Mouse (Mus musculus) ovary, adult 2 months (tissue): ENCODE measurements around the gene Pias4. TPM values are rescaled to one million over a fixed set of nuclear protein-coding genes. Genes with fewer than 3 reads are reported as not detected.

Experiments
- polyA plus RNA-seq: library from polyadenylated mRNA; depleted of rRNA; stranded (reverse); fragments of >200 nt; gene quantifications from 2 replicates; pipeline ENCODE4 v1.2.3, GENCODE M21; 2012; rRNA removed

Pias4 gene
- polyA plus RNA-seq = 48.8 and 60.5 TPM in 2 replicates

DNA sequence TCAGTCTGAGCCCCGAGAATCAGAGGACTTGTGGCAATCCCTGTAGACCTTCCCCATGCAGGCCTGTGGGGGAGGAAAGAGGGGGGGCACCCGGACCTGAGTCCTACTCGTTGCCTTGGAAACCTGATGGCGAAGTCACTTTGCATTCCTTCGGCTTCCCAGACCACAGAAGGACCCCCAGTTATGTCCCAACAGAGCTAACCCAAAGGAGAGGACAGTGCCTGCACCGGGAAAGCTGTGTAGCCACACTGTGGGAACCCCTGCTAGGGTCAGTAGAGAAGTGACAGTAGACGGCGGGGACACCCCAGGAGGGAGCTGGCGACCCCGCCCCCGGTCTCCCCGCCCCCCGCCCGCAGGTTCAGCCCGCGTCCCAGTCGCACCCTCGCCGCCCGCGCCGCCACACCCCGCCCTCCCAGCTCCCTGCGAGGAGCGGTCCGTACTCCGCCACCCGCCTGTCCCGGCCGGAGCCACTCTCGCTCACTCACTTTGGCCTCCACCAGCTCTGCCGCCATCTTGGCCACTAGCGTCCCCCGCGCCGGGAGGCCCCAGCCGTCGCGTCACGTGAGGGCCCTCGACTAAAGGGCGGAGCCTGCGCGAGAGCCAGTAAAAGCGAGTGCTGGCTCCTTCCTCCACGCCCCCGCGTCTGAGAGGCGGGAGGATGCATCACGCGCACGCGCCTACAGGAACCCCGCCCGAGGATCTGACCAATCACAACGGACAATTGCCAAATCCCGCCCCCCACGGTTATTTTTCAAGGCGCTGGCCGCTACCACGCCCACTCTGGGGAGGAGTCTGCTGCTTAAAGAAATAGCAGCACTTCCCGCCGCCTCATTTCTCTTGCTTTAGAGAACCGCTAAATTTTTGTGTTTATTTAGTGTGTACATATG lies at the start of gene Pias4:
TSS of gene Pias4 (minus strand) at position 724 of the 887 bp plus-strand sequence.

DNA sequence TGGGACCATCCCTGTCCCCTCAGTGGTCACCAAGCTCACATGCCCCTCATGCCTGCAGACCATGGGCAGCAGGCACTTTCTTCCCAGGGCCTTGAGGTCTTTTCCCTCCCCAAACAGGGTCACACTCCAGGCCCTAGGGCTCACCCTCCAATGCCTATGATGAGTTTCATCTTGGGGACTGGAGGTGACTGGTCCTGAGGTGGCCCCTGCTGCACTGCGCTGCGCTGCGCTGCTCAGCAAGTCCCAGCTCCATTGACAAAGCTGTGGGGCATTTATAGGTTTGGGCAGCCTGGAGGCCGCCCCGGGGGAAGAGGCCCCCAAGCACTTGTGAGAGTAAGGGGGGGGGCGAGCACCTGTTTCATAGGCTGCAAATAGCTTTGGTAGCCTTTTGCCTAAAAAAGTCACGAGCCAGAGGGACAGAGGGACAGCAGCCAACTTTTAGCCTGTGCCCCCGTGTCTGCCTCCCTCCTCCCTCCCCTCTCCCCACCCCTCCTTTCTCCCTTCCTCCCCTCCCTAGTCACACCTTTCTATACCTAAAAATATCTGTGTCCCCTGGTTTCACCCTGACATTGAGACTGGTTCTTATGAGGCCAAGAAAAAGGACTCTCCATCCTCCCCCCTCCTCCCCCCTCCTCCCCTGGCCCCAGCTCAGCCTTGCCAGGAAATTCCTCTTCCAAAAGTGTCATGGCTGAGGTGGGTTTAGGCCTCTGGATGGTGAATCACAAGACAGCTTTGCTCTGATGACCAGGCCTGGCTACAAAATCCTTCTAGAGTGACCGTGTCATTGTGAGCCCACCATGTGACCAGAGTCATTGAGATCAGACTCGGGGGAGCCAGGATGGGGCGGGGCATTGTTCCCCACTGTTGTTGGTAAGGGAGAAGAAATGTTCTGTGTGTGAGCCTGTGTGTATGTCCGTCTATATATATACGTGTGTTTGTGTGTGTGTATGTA lies 34.4 kb upstream of the Pias4 start, which contains the start of gene Nmrk2:
TSS of gene Nmrk2 (minus strand) at position 245 of the 952 bp plus-strand sequence.

DNA sequence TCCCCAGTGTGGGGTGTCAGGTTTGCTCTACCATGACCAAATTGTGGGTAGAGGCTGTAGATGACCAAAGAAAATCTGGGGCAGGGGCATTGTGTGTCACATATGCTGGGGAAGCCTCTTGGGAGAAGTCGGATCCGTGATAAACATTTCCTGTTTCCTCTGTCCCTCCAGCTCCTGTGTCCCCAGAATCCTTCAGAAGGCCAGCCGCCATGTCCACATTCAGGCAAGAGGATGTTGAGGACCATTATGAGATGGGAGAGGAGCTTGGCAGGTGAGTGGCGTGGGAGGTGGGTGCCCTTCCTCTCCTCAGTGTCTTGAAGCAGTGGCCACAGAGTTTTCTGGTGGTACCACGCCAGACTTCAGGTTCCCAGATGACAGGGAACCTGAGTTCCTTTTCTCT lies 16.1 kb upstream of the Pias4 start, which contains the start of gene 4930442H23Rik:
TSS of gene 4930442H23Rik (minus strand) at position 45 of the 400 bp plus-strand sequence.

DNA sequence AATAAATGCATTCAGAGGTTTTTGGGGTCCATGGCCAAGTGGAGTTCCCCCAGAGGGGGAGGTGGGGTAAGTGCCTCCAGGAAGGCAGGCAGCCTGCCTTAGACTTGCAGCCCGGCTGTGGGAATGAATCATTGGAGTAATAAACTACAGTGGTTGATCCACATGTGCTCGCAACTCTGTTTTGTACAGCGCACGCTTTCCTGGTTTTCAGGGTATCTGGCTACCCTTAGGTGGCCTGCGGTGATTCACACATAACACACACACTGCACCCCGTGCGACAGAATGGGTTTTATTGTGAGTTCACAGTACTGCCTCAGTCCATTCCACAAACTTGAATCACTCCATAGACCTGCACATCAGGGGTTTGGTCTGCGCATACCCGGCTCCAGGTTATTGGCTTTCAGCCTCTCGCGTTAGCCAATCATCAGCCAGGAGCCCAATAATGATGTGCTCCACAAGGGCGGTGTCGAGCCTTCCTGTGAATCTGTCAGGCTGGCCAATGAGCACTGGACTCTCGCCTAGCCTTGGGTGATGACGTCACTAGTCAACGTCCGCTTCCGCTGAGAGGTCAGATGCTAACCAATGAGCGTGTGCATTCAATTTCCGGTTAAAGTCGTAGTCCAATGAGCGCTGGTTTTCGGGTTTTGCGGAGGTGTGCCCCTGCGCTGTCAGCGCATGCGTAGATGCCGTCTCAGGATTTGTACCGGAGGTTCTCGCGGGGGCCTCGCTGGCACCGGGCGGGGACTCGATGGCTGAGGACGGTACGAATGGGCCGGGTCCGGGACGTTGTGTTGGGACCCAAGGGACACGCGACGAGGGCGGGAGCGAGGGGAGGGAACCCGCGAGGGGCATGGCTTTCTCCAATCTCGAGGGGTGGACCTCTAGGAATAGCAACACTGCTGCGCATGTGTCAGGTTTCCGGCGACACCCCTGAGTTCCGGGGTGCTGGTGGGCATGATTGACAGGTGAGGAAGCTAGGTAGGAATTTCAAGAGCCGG lies 14.9 kb upstream of the Pias4 start, which contains the start of gene Dapk3:
TSS of gene Dapk3 (plus strand) at position 670 of the 998 bp plus-strand sequence.

DNA sequence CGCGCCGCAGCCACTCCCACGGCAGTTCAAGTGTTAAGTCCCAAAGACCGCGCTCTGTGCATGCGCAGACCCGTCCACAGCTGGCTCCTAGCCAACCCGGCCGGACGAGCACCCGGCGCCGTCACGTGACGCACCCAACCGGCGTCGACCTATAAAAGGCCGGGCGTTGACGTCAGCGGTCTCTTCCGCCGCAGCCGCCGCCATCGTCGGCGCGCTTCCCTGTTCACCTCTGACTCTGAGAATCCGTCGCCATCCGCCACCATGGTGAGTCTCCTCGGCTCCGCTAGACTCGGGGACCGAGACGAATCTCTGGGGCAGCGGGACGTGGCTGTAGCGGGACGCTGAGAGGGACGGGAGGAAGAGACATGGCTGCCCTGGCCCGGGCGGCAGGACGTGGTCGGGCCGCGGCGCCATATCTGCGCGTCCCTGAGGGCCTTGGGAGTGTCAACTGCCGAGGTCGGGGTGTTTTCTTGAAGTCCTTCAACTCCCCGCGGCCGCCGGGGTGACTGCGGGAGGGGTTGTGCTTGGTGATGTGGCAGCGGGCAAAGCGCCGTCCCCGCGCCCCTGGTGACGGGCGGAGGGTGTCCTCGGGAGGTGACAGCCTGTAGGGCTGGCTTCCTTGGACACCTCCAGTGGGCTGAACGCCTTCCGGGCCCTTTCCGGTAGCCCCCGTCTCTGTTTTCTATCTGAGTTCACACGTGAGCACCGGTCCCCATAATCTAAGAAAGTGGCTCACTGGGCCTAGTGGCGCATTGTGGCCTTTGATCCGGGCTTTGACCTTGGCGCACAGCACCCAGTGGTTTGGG lies 8.9 kb upstream of the Pias4 start, which contains the start of gene Eef2:
TSS of gene Eef2 (plus strand) at position 166 of the 806 bp plus-strand sequence.

DNA sequence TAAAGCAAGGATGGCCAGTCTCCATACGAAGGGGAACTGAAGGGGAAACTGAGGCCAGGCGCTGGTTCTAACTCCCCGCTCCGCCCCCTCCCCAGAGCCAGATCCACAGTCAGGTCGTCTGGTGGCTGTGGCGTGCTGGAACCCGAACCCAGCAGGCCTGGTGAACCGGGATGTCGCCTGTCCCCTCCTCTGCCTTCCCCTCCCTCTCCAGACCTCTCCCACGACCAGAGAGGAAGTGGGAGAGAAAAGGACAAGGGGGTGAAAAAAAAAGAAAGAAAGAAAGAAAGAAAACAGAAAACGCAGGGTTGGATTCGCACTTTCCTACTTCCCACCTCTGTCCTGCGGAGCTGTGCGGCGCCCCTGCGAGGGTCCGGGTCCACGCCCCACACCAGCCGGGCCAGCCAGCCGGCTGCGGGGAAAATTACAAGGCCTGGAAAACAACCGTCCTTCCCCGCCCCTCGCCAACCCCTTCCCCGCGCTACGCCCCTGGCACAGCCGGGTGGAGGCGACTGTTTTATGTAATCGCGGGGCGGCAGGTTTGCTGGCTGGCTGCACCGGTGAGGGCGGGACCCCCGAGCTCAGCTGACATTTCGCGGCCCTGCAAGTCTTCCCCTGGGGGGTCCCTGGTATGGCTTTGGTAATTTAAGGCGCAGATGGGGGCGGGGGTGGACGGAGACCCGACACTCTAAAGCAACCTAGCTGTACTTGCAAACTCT lies 32.6 kb downstream of the Pias4 start, which contains the start of gene Zbtb7a:
TSS of gene Zbtb7a (plus strand) at position 255 of the 716 bp plus-strand sequence.

DNA sequence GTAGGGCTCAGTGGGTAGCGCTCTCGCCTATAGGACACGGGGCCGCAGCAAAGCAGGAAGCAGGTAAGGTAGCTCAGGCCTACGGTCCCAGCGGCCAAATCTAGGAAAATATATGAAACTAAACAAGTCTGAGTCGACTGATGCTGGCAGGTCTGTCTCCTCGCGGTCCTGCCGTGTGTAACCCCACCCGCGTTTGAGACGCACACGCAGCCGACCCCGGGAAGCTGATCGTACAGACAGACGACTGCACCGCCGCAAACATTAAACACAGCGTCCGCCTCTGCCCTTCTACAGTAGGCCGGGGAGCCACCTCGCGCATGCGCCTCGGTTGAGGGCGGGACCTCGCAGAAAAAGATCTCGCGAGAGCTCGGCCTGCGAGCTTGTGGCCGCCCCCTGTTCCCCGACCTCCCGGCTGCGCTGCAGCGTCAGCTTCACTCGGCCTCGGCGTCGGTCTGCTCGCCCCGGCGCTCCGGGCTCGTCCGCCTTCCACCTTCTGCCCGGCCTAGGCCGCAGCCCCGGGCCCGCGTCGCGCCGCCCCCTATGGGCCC lies 62.1 kb downstream of the Pias4 start, which contains the start of gene Map2k2:
TSS of gene Map2k2 (plus strand) at position 351 of the 548 bp plus-strand sequence.

Other genes with a start within 250 kb of the Pias4 start
- gene Lmnb2, start 249.7 kb downstream of the Pias4 start, polyA plus RNA-seq = 30.4 and 33.2 TPM in 2 replicates
- gene Gadd45b, start 237.8 kb downstream of the Pias4 start, polyA plus RNA-seq = 61.8 and 62.6 TPM in 2 replicates
- gene Gng7, start 153.0 kb downstream of the Pias4 start, polyA plus RNA-seq = 5.9 and 6.7 TPM in 2 replicates
- 0.20 and 0.25 TPM in 2 replicates for gene Diras1, start 142.3 kb downstream of the Pias4 start, polyA plus RNA-seq
- 54.7 and 57.3 TPM in 2 replicates for gene Slc39a3, start 130.5 kb downstream of the Pias4 start, polyA plus RNA-seq
- gene Sgta, start 107.7 kb downstream of the Pias4 start, polyA plus RNA-seq = 318 and 335 TPM in 2 replicates
- 133 and 135 TPM in 2 replicates for gene Thop1, start 97.9 kb downstream of the Pias4 start, polyA plus RNA-seq
- 4.3 and 7.6 TPM in 2 replicates for gene Creb3l3, start 69.0 kb downstream of the Pias4 start, polyA plus RNA-seq
- 253 and 327 TPM in 2 replicates for gene Map2k2, start 62.0 kb downstream of the Pias4 start, polyA plus RNA-seq
- 89.6 and 105 TPM in 2 replicates for gene Zbtb7a, start 32.7 kb downstream of the Pias4 start, polyA plus RNA-seq
- gene Eef2, start 8.7 kb upstream of the Pias4 start, polyA plus RNA-seq = 2,943 and 3,409 TPM in 2 replicates
- 168 and 226 TPM in 2 replicates for gene Dapk3, start 15.1 kb upstream of the Pias4 start, polyA plus RNA-seq
- not detected in 2 replicates for gene 4930442H23Rik, start 15.9 kb upstream of the Pias4 start, polyA plus RNA-seq
- gene Nmrk2, start 34.1 kb upstream of the Pias4 start, polyA plus RNA-seq = not detected in 2 replicates
- gene Atcay, start 62.9 kb upstream of the Pias4 start, polyA plus RNA-seq = not detected in 2 replicates
- 48.7 and 50.1 TPM in 2 replicates for gene Zfr2, start 65.2 kb upstream of the Pias4 start, polyA plus RNA-seq
- 3.3 and 4.2 TPM in 2 replicates for gene Matk, start 85.0 kb upstream of the Pias4 start, polyA plus RNA-seq
- 134 and 190 TPM in 2 replicates for gene Mrpl54, start 99.0 kb upstream of the Pias4 start, polyA plus RNA-seq
- gene Apba3, start 99.0 kb upstream of the Pias4 start, polyA plus RNA-seq = 170 and 185 TPM in 2 replicates
- gene Tjp3, start 123.7 kb upstream of the Pias4 start, polyA plus RNA-seq = 18.6 and 20.4 TPM in 2 replicates
- 90.4 and 97.0 TPM in 2 replicates for gene Pip5k1c, start 125.0 kb upstream of the Pias4 start, polyA plus RNA-seq
- gene Cactin, start 153.2 kb upstream of the Pias4 start, polyA plus RNA-seq = 45.0 and 53.4 TPM in 2 replicates
- 34.6 and 38.7 TPM in 2 replicates for gene Tbxa2r, start 160.8 kb upstream of the Pias4 start, polyA plus RNA-seq
- 1.8 and 2.4 TPM in 2 replicates for gene Gipc3, start 175.3 kb upstream of the Pias4 start, polyA plus RNA-seq
- gene Hmg20b, start 182.6 kb upstream of the Pias4 start, polyA plus RNA-seq = 168 and 202 TPM in 2 replicates
- 43.4 and 67.4 TPM in 2 replicates for gene Mfsd12, start 189.6 kb upstream of the Pias4 start, polyA plus RNA-seq
- gene 4930404N11Rik, start 197.9 kb upstream of the Pias4 start, polyA plus RNA-seq = 13.7 and 14.3 TPM in 2 replicates
- 189 and 205 TPM in 2 replicates for gene Fzr1, start 210.6 kb upstream of the Pias4 start, polyA plus RNA-seq
- gene Dohh, start 216.5 kb upstream of the Pias4 start, polyA plus RNA-seq = 178 and 192 TPM in 2 replicates
- 10.9 and 15.0 TPM in 2 replicates for gene Gm48551, start 216.5 kb upstream of the Pias4 start, polyA plus RNA-seq
- 9.3 and 10.3 TPM in 2 replicates for gene Gm48552, start 221.1 kb upstream of the Pias4 start, polyA plus RNA-seq
- gene Smim24, start 225.1 kb upstream of the Pias4 start, polyA plus RNA-seq = 16.3 and 19.5 TPM in 2 replicates